Comparison of ENCODE assay signal across 8 mouse cellular contexts in genomic region chr1:39001106-39001505, GRCm38 (mm10). TPM values are rescaled to one million over a fixed set of nuclear protein-coding genes. Genes with fewer than 3 reads are reported as not detected.
A peak's percentile ranks its signal among the peaks of the same experiment; 100 is the strongest.
DNase-seq lines count a peak whose midpoint lies in the region; ATAC-seq lines count a peak whose summit lies in the region.

No protein-coding gene starts in this region.

- no peaks in the 10 kb centered on the region for H3K27me3 ChIP-seq in forebrain, embryonic 13.5 days

- peak; percentile 62 for ATAC-seq in forebrain, embryonic 13.5 days

- H3K4me2 ChIP-seq in forebrain, embryonic 13.5 days, result no peak overlapping the region

- peak; percentile 47 for DNase-seq in MEL-GATA-1-ER (ENCODE audit: extremely low read depth, low read depth)
- DNase-seq in c-Kit-positive CD71-positive TER-119-positive erythroid progenitor cells, embryonic 14.5 days (ENCODE audit: low spot score), result peak; percentile 51
- peak; percentile 89 for DNase-seq in heart, postnatal 4 days
- DNase-seq in layer of hippocampus, adult 9-10 months (ENCODE audit: low spot score), result peak; percentile 78
- peak; percentile 83 for DNase-seq in lung, postnatal 36 days
- DNase-seq in right cerebral cortex, adult 18-20 months, result peak; percentile 78
- peak; percentile 40 for DNase-seq in urinary bladder, postnatal 10 days (ENCODE audit: low spot score)

- no peak overlapping the region for H3K4me3 ChIP-seq in forebrain, embryonic 13.5 days

- no peaks in the 10 kb centered on the region for H3K9me3 ChIP-seq in forebrain, embryonic 13.5 days (replicated peaks)

- H3K9ac ChIP-seq in forebrain, embryonic 13.5 days, result no peak overlapping the region

- H3K36me3 ChIP-seq in forebrain, embryonic 13.5 days (ENCODE audit: poor library complexity, severe bottlenecking), result peaks cover 23% of the 10 kb centered on the region

- H3K4me1 ChIP-seq in forebrain, embryonic 13.5 days, result peaks cover 4% of the 10 kb centered on the region; the same call in 1 of the 2 replicates

- H3K27ac ChIP-seq in forebrain, embryonic 13.5 days, result no peak overlapping the region

- 15% methylated on average over 5 of the region's 5 CpGs for WGBS in forebrain, embryonic 13.5 days

RNA-seq across cellular contexts. Expression of gene Pdcl3, which starts 15.7 kb away (rescaled TPM):
- 173 and 192 TPM in 2 replicates for polyA plus RNA-seq in forebrain, embryonic 13.5 days (2015; fragmentation: Nextera tagmentation; extraction: Ambion mirVana)
- total RNA-seq in heart, postnatal 4 days (2021), result 100 to 1,000 TPM; 114 TPM
